Mouse (Mus musculus) liver, adult 2 months (tissue): ENCODE data around the gene Gm10428.

Source experiments
- CTCF ChIP-seq: fragments of 200-500 bp; IDR thresholded peaks from 2 replicates; pipeline ENCODE4 v1.5.1; 2011; ENCODE audit warnings: low read depth, low read length, control low read depth
- POLR2A ChIP-seq: fragments of 200-500 bp; IDR thresholded peaks from 2 replicates; pipeline ENCODE4 v1.6.1; 2011; ENCODE audit warnings: low read length, control low read depth; ENCODE audit not compliant: insufficient read depth; ENCODE audit errors: extremely low read depth

- no peak for TF ChIP-seq CTCF
- no peak for TF ChIP-seq POLR2A
Measured at GRCm38 (mm10) chr11:62752191-62752590, 709 bp upstream of the Gm10428 start.
